Mouse (Mus musculus) neural tube, embryonic 13.5 days (tissue): ENCODE results near the gene Vmn1r73. TPM values are rescaled to one million over a fixed set of nuclear protein-coding genes. Genes with fewer than 3 reads are reported as not detected.

Source experiments
- ATAC-seq: fragments of 200-750 bp; cut with Nextera tagmentation; 2 replicates; pipeline ENCODE4 v1.8.0; 2017; ENCODE audit warnings: low read depth, mild to moderate bottlenecking, moderate TSS enrichment, moderate library complexity
- H3K27ac ChIP-seq: fragments of 300-500 bp; sonication (generic); replicated peaks from 2 replicates; pipeline ENCODE4 v1.5.1; 2015; ENCODE audit warnings: moderate library complexity, mild to moderate bottlenecking, inconsistent platforms
- H3K27me3 ChIP-seq: fragments of 300-500 bp; sonication (generic); 2 replicates; pipeline ENCODE4 v1.6.1; 2015; ENCODE audit warnings: mild to moderate bottlenecking, inconsistent platforms
- H3K36me3 ChIP-seq: fragments of 300-500 bp; sonication (generic); 2 replicates; pipeline ENCODE4 v1.6.1; 2015; ENCODE audit warnings: mild to moderate bottlenecking, inconsistent platforms
- H3K4me1 ChIP-seq: fragments of 300-500 bp; sonication (generic); replicated peaks from 2 replicates; pipeline ENCODE4 v1.6.1; 2015; ENCODE audit warnings: inconsistent platforms
- H3K4me2 ChIP-seq: fragments of 300-500 bp; sonication (generic); 2 replicates; pipeline ENCODE4 v1.6.1; 2015; ENCODE audit warnings: inconsistent platforms, mild to moderate bottlenecking, moderate library complexity
- H3K4me3 ChIP-seq: fragments of 300-500 bp; sonication (generic); 2 replicates; pipeline ENCODE4 v1.5.1; 2015; ENCODE audit warnings: mild to moderate bottlenecking, inconsistent platforms
- H3K9ac ChIP-seq: fragments of 300-500 bp; sonication (generic); 2 replicates; pipeline ENCODE4 v1.6.1; 2015; ENCODE audit warnings: moderate library complexity, mild to moderate bottlenecking, inconsistent platforms
- H3K9me3 ChIP-seq: fragments of 300-500 bp; sonication (generic); 2 replicates; pipeline ENCODE4 v1.6.1; 2016; ENCODE audit warnings: inconsistent platforms
- WGBS: fragments of 180-500 bp; shearing (Covaris S2); methylation state at CpG from one replicate; pipeline ENCODE4 v1.1.7; 2015; 5-methylcytosine and 5-hydroxymethylcytosine counted together
- polyA plus RNA-seq: library from polyadenylated mRNA; unstranded; fragments of >200 nt; fragmentation: Nextera tagmentation; extraction: Ambion mirVana; gene quantifications from 2 replicates; pipeline ENCODE4 v1.2.1, GENCODE M21; 2015

Vmn1r73 gene
- not detected in 2 replicates for polyA plus RNA-seq

DNA sequence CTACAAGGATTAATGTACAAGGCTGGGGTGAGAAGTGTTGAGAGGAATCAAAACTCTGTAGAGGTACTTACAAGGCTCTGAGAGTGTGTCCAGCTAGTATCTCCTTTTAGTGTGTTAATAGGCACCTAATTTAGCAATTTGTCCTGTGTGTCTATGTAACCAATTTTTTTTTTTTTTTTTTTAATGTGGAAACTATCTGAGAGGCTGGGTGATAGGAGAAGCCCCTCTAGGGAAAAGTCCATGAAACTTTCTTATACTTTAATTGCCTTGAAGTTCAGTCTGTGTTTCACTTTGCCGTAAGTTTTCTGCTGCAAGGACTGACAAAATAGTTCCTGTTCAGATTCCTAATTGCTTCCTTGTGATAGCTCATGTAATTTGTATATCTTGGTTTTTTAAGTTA, at the start of gene Vmn1r73:
Vmn1r73 (plus strand) TSS at position 301 of the 400 bp plus-strand sequence.
- Histone ChIP-seq H3K27ac (no peak within 1 kb of the TSS), H3K4me3 (no peak within 1 kb of the TSS), H3K4me1 (no peaks in the 10 kb centered on the region), H3K9ac (no peak within 1 kb of the TSS), H3K4me2 (no peak within 1 kb of the TSS), H3K36me3 (no peaks in the 10 kb centered on the region), H3K9me3 (peaks cover 46% of the 10 kb centered on the region), H3K27me3 (no peaks in the 10 kb centered on the region)
- ATAC-seq = no peak
- WGBS = 86% methylated on average over 1 of the region's 1 CpGs

Other genes starting within 250 kb of the Vmn1r73 start
- gene Zscan4-ps2, start 216.0 kb upstream of the Vmn1r73 start, polyA plus RNA-seq = not detected in 2 replicates
- gene Zscan4-ps3, start 121.0 kb upstream of the Vmn1r73 start, polyA plus RNA-seq = not detected in 2 replicates
- not detected in 2 replicates for gene Vmn1r72, start 50.1 kb upstream of the Vmn1r73 start, polyA plus RNA-seq
- not detected in 2 replicates for gene Vmn1r74, start 103.7 kb downstream of the Vmn1r73 start, polyA plus RNA-seq
- gene Vmn1r75, start 144.4 kb downstream of the Vmn1r73 start, polyA plus RNA-seq = not detected in 2 replicates
- gene Vmn1r76, start 207.9 kb downstream of the Vmn1r73 start, polyA plus RNA-seq = not detected in 2 replicates